Mouse (Mus musculus): ENCODE measurements around the gene Nt5c2. TPM values are rescaled to one million over a fixed set of nuclear protein-coding genes. Genes with fewer than 3 reads are reported as not detected.
"Not testable (repeated sequence)": the region's sequence is repeated elsewhere in the genome, so short reads cannot be mapped to it uniquely, and the experiment has no call there.

Nt5c2 gene
- polyA plus RNA-seq, 1 experiment: 46.7 TPM

DNA sequence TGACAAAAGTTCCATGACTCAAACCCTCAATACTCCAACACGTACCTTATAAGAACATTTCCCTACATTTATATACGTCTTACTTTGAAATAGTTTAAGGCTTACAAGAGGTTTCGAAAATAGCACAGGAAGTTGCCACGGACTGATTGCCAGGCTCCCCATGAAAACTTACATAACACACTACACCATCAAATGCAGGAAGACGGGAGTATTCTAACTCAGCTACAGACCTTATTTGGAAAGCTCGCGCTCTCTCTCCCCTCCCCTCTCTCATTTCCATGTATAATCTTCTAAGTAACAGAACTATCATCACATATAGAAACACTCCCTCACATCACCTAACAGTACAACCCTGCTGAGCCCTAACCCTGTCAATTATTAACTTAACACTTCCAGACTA lies 5.5 kb downstream of the Nt5c2 start:
- no peak overlapping the region for H3K27ac ChIP-seq (ENCODE audit: insufficient read depth, low read length)
- H3K4me3 ChIP-seq (ENCODE audit: insufficient read depth, low read length): no peak overlapping the region
- TF ChIP-seq POLR2A (IDR thresholded peaks at IDR 0.05; ENCODE audit: extremely low read depth, insufficient read depth, low read length): no peak
- no peak for TF ChIP-seq CTCF (IDR thresholded peaks at IDR 0.05; ENCODE audit: extremely low read depth, insufficient read depth, low read length)
- no peaks in the 10 kb centered on the region; the same call in 1 of the 2 replicates for H3K4me1 ChIP-seq (ENCODE audit: control insufficient read depth, insufficient read depth, low read length)

DNA sequence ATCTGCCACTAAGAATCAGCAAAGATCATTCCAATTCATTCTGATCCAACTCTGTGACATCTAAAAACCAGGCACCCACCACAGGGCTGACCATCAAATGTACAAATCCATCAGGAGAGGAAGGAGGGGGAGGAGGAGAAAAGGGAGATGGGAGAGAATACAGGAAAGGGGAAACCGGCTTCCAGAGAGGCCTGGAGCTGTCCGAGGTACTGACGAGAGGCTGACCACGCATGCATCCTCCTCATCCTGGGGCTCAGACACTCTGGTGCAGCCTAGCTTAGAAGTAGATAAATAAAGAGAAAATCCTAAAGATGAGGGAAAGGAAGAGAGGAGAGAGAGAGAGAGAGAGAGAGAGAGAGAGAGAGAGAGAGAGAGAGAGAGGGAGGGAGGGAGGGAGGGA lies 8.6 kb downstream of the Nt5c2 start:
- H3K4me1 ChIP-seq (ENCODE audit: control insufficient read depth, insufficient read depth, low read length): no peaks in the 10 kb centered on the region; the same call in 1 of the 2 replicates
- TF ChIP-seq POLR2A (IDR thresholded peaks at IDR 0.05; ENCODE audit: extremely low read depth, insufficient read depth, low read length) (no peak), CTCF (IDR thresholded peaks at IDR 0.05; ENCODE audit: extremely low read depth, insufficient read depth, low read length) (no peak)
- no peak overlapping the region for H3K27ac ChIP-seq (ENCODE audit: insufficient read depth, low read length)
- no peak overlapping the region for H3K4me3 ChIP-seq (ENCODE audit: insufficient read depth, low read length)

DNA sequence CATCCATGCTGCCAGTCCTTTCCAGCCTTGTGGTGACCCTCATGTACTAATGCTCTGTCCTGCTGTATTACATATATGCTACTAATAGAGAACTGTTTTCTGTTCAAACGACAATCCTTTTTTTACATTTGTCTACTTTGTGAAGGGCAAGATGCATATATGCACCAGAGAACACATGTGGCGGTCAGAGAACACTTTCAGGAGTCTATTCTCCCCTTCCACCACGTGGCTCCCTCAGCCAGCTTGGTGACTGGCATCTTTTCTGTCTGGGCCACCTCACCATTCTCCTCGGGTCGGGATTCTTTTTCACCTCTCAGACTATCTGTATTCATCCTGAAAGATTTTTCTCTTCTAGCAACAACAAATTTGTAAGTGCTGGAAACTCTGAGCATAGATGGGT lies 9.1 kb downstream of the Nt5c2 start:
- Histone ChIP-seq H3K4me3 (ENCODE audit: insufficient read depth, low read length) (no peak overlapping the region), H3K27ac (ENCODE audit: insufficient read depth, low read length) (no peak overlapping the region), H3K4me1 (ENCODE audit: control insufficient read depth, insufficient read depth, low read length) (no peaks in the 10 kb centered on the region; the same call in 1 of the 2 replicates)
- TF ChIP-seq POLR2A (IDR thresholded peaks at IDR 0.05; ENCODE audit: extremely low read depth, insufficient read depth, low read length) (no peak), CTCF (IDR thresholded peaks at IDR 0.05; ENCODE audit: extremely low read depth, insufficient read depth, low read length) (no peak)

DNA sequence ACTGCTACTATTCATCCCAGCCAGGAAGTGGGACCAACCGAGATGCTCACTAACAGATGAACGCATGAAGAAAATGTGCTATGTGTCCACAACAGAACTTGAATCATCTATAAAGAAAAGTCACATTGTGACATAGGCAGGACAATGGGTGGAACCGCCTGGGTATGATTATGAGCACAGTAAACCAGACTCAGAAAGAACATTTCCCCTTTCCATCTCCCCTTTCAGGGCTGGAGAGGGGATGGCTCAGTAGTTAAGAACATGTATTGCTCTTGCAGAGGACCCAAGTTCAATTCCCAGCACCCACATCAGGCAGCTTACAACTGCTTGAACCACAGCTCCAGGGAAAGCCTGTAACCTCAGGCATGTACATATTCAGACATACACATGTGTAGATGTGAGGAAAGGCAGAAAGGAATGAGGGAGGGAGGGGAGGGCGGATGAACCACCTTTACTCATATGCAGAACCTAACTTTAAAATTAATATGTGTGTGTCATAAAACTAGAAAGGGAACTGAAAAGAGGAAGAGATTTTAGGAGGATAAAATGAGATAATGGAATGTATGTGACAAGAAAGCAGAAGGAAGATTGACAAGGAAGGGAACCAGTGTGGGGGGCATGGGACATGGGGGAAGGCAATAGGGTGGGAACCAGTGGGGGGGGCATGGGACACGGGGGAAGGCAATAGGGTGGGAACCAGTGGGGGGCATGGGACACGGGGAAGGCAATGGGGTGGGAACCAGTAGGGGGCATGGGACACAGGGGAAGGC lies 11.0 kb downstream of the Nt5c2 start:
- no peak overlapping the region for H3K4me3 ChIP-seq (ENCODE audit: insufficient read depth, low read length)
- no peak for TF ChIP-seq POLR2A (IDR thresholded peaks at IDR 0.05; ENCODE audit: extremely low read depth, insufficient read depth, low read length)
- no peak for TF ChIP-seq CTCF (IDR thresholded peaks at IDR 0.05; ENCODE audit: extremely low read depth, insufficient read depth, low read length)

DNA sequence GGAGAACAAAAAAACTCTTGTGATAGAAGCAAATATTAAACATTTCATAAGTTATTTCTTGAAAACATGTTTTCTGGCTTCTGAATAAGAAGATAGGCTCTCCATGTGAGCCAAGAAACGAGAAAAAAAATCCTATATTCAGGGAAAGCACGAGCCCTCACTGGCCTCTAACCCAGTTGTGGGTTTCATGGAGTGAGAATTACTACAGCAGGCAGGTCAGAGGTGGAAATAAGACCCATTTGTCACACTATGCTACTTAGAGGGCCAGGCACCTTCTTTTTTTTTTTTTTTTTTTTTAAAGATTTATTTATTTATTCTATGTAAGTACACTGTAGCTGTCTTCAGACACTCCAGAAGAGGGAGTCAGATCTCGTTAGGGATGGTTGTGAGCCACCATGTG lies 14.6 kb downstream of the Nt5c2 start:
- H3K27ac ChIP-seq (ENCODE audit: insufficient read depth, low read length); H3K4me3 ChIP-seq (ENCODE audit: insufficient read depth, low read length); H3K4me1 ChIP-seq (ENCODE audit: control insufficient read depth, insufficient read depth, low read length): not testable (repeated sequence)

More for the DNA sequence above, 11.0 kb downstream of the Nt5c2 start:
- H3K4me1 ChIP-seq (ENCODE audit: control insufficient read depth, insufficient read depth, low read length): no peaks in the 10 kb centered on the region
- H3K27ac ChIP-seq (ENCODE audit: insufficient read depth, low read length): no peak overlapping the region

DNA sequence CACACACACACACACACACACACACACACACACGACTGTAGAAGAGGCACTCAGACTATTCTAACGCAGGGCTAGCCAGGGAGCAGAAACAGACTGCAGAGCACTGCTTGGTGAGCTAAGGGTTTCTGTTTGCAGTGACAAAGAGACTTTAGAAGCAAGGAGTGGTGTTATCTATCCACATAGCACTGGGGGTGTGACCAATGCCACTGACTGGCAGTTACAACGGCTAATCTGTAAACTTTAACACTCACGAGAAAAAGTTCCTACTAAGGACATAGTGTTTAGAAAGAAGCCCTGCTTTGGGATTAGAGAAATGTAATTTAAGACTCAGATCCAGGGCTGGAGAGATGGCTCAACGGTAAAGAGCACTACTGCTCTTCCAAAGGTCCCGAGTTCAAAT lies 15.2 kb downstream of the Nt5c2 start:
- H3K4me1 ChIP-seq (ENCODE audit: control insufficient read depth, insufficient read depth, low read length): peaks cover 2% of the 10 kb centered on the region; the same call in 1 of the 2 replicates
- no peak overlapping the region for H3K4me3 ChIP-seq (ENCODE audit: insufficient read depth, low read length)
- TF ChIP-seq POLR2A (IDR thresholded peaks at IDR 0.05; ENCODE audit: extremely low read depth, insufficient read depth, low read length) (no peak), CTCF (IDR thresholded peaks at IDR 0.05; ENCODE audit: extremely low read depth, insufficient read depth, low read length) (no peak)
- no peak overlapping the region for H3K27ac ChIP-seq (ENCODE audit: insufficient read depth, low read length)

DNA sequence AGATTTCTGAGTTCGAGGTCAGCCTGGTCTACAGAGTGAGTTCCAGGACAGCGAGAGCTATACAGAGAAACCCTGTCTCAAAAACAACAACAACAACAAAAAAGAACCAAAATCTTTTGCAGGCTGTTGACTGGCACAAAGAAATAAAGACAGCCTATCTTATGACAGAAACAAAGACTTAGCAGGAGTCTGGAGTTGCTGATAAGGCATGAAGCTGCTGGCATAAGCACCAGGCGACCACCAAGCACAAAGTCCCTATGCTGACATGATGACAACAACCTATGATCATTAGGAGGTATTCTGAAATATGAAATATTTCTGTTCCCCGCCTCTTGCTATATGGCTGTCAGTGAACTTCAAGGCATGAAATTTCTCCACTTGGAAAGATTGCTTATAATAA lies 16.0 kb downstream of the Nt5c2 start:
- TF ChIP-seq CTCF (IDR thresholded peaks at IDR 0.05; ENCODE audit: extremely low read depth, insufficient read depth, low read length): no peak
- H3K27ac ChIP-seq (ENCODE audit: insufficient read depth, low read length): no peak overlapping the region

DNA sequence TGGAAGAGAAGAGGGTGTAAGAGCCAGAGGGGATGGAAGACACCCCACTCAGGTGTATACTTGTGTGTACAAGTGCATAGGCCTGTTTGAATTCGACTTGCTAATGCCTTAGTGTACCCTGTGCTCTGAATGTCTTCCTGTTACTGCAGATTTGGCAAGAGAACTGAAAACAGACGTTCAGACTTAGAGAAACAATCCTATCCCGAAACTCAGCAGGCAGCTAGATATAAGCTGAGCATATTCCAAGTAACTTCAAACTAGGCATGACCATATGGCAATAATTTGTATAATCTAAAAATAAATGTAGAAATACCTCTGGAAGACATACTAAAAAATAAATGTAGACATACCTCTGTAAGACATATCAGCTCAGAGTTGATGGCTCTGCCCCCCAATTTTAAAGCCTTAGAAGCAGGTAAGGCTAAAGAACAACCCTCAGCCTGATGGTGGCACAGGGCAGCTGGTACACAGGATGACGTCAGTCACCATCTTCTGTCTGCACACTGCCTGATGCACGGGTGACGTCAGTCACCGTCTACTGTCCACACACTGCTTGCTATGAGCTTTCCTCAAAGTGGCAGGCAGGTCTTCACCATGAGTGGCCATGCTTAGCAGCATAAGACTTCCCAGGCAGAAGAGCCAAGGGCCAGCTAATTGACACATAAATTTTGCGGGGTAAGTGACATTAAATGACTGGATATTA lies 16.6 kb downstream of the Nt5c2 start:
- Histone ChIP-seq H3K4me3 (ENCODE audit: insufficient read depth, low read length) (no peak overlapping the region), H3K4me1 (ENCODE audit: control insufficient read depth, insufficient read depth, low read length) (peaks cover 2% of the 10 kb centered on the region; the same call in 1 of the 2 replicates), H3K27ac (ENCODE audit: insufficient read depth, low read length) (0 out of 2 replicates have a peak overlapping the region, but pooled peaks have one; percentile 14)
- TF ChIP-seq CTCF (IDR thresholded peaks at IDR 0.05; ENCODE audit: extremely low read depth, insufficient read depth, low read length): no peak
- TF ChIP-seq POLR2A (IDR thresholded peaks at IDR 0.05; ENCODE audit: extremely low read depth, insufficient read depth, low read length): no peak

More for the DNA sequence above, 16.0 kb downstream of the Nt5c2 start:
- peaks cover 2% of the 10 kb centered on the region; the same call in 1 of the 2 replicates for H3K4me1 ChIP-seq (ENCODE audit: control insufficient read depth, insufficient read depth, low read length)
- no peak overlapping the region for H3K4me3 ChIP-seq (ENCODE audit: insufficient read depth, low read length)

DNA sequence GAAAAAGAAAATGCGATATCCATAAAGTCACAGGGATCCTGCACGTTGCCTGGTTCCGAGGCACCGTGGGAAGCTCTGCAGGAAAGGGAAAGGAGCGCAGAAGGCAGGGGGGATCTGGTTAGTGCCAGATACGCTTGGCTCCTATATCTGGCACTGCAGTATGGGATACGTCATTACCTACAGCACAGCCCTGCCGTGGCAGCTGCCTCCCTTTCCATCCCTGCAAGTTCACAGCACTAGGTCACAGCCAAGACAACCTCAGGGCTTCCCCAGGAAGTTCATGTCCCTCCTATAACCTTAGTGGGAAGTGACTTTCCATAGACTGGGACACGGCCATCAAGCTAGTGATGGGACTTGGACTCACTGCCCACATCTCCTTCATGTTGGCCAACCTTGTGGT lies 18.9 kb downstream of the Nt5c2 start:
- no peak overlapping the region for H3K4me3 ChIP-seq (ENCODE audit: insufficient read depth, low read length)
- TF ChIP-seq POLR2A (IDR thresholded peaks at IDR 0.05; ENCODE audit: extremely low read depth, insufficient read depth, low read length): no peak
- no peak for TF ChIP-seq CTCF (IDR thresholded peaks at IDR 0.05; ENCODE audit: extremely low read depth, insufficient read depth, low read length)
- no peak overlapping the region for H3K27ac ChIP-seq (ENCODE audit: insufficient read depth, low read length)
- H3K4me1 ChIP-seq (ENCODE audit: control insufficient read depth, insufficient read depth, low read length): peaks cover 2% of the 10 kb centered on the region; the same call in 1 of the 2 replicates

DNA sequence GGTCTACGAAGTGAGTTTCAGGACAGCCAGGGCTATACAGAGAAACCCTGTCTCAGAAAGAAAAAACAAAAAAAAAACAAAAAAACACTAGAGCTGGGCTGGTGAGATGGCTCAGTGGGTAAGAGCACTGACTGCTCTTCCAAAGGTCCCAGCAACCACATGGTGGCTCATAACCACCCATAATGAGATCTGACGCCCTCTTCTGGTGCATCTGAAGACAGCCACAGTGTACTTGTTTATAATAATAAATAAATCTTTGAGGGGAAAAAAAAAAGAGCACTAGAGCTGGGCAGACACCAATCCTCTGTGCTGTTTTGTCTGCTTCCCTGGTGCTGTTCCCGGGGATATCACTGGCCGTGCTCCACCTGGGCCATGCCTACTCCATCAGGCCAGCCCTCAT lies 22.6 kb downstream of the Nt5c2 start:
- H3K4me1 ChIP-seq (ENCODE audit: control insufficient read depth, insufficient read depth, low read length); H3K27ac ChIP-seq (ENCODE audit: insufficient read depth, low read length); H3K4me3 ChIP-seq (ENCODE audit: insufficient read depth, low read length): not testable (repeated sequence)
